Mouse (Mus musculus) kidney, adult 10 weeks (tissue): ENCODE results near the gene Car6. TPM values are rescaled to one million over a fixed set of nuclear protein-coding genes. Genes with fewer than 3 reads are reported as not detected.

Source experiments
- polyA plus RNA-seq: library from polyadenylated mRNA; stranded (reverse); fragments of 350-450 nt; fragmentation: Illumina TruSeq; extraction: RNeasy Lipid Tissue Mini Kit (QIAGEN cat#74804); gene quantifications from one replicate; pipeline ENCODE4 v1.2.3, GENCODE M21; 2014; ENCODE audit warnings: low read depth, low replicate concordance

Car6 gene
- not detected for polyA plus RNA-seq

DNA sequence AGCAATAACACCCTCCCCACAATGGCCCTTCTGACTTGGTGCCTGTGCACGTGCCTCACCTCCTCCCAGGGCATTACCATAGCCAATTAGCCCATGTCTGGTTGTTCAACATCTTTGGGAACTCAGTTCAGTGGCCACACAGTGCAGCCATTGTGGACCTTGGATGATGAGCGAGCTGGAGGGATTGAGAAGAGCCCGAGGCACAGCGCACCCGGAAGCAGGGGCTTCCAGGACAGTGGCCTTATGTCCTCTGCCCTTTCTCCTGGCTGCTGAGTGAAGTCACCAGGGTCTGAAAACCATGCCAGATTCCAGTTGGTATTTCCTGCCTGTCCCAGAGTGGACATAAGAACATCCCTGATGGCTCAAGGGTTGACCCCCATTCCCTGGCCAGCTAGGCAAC is at the start of gene Car6:
Gene Car6 (minus strand): TSS at position 101 of the 400 bp plus-strand sequence.

DNA sequence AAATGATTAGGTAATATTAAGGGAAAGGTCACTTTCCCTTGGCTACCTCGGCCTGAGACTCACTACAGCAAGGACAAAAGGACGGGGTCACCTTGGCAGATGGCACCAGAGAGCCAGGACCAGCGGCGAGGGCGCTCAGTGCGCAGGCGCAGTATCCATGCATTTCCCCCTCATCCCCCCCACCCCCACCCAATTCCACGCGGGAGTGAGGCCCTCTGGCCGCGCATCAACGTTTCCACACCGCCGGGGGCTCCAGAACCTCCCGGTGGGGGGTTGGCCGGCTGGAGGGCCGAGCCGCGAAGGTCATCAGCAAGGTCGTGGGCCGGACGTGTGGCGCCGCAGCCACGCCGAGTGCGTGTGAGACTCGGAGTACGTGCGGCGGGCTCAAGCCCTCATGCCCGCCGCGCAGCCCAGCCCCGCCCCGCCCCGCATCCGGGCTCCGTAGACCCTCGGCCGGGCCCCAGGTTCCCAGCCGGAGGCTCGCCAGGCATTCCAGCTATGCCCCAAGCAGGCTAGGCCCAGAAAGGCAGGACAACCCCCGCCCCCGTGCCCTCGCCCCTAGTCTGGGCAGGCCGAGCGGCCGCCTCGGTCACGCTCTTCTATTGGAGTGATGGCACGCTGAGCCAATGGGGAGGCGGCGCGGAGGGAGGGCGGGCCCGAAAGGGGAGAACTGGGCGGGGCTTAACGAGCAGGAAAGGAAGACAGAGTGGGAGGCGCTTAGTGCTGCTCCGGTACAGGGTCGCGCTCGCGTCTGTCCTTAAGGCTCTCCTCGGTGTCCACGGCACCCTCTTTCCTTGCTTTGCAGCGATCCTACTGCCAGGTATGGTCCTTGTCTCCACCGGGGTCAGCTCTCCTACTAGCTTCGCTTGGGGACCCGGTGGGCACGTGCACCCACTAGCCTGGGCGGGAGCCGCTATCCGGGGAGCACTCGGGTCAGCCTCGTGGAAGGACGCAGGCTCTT is 35.7 kb upstream of the Car6 start, which contains the start of gene Eno1:
Gene Eno1 (plus strand): TSS at position 201 of the 961 bp plus-strand sequence.

Other genes starting within 250 kb of the Car6 start
- 1.0 TPM for gene Spsb1, start 246.3 kb downstream of the Car6 start, polyA plus RNA-seq
- 21.4 TPM for gene H6pd, start 192.3 kb downstream of the Car6 start, polyA plus RNA-seq
- gene Gpr157, start 114.0 kb downstream of the Car6 start, polyA plus RNA-seq: 0.20 TPM
- gene Slc2a5, start 82.0 kb downstream of the Car6 start, polyA plus RNA-seq: 14.3 TPM
- gene Slc2a7, start 52.4 kb downstream of the Car6 start, polyA plus RNA-seq: not detected
- gene Eno1, start 35.4 kb upstream of the Car6 start, polyA plus RNA-seq: 265 TPM
- 28.1 TPM for gene Rere, start 80.3 kb upstream of the Car6 start, polyA plus RNA-seq